Mouse (Mus musculus): ENCODE measurements around the gene Hmgb1.

The Hmgb1 gene

DNA sequence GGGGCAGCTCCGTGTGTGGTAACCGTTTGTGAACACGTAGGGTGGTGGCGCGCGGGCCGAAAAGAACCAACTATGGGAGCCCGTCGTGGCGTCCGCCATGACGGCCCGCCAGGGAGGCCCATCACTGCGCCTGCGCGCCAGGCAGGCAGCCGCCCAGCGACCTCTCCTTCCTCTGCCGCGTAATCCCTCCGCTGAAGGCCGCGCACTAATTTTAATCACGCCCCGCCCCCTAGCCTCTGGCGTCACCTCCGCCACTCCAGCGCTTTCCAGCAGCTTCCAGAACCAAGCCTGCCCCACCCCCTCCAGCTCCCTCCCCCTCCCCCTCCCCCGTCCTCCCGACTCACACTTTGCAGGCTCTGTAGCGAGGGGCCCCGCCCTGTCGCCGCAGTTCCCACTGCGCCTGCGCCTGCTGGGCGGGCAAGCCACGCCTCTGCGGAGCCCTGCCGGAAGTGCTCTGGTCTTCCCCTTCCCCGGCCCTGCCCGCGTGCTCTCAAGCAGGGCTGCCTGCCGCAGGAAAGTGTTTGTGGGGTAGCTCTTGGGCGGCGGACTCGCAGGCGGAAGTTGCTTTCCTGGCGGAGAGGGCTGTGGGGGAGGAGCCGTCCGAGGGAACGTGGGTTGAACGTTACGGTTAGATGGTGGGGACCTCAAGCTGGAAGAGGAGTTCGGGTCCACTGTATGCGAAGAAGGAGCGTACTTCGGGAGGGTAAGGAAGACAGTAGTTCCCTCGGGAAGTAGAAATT, at the start of gene Hmgb1, which contains the start of gene Uspl1:
TSS of gene Hmgb1 (minus strand) at position 386 of the 740 bp plus-strand sequence.
TSS of gene Uspl1 (plus strand) at position 247 of the 740 bp plus-strand sequence.
- peak; percentile 100 for DNase-seq (ENCODE audit: extremely low read depth, insufficient read length, low spot score)

- peak; percentile 30 for DNase-seq (ENCODE audit: extremely low read depth, insufficient read length, low spot score)
Measured at GRCm38 (mm10) chr5:149229619-149230339, 45.5 kb upstream of the Hmgb1 start.

DNA sequence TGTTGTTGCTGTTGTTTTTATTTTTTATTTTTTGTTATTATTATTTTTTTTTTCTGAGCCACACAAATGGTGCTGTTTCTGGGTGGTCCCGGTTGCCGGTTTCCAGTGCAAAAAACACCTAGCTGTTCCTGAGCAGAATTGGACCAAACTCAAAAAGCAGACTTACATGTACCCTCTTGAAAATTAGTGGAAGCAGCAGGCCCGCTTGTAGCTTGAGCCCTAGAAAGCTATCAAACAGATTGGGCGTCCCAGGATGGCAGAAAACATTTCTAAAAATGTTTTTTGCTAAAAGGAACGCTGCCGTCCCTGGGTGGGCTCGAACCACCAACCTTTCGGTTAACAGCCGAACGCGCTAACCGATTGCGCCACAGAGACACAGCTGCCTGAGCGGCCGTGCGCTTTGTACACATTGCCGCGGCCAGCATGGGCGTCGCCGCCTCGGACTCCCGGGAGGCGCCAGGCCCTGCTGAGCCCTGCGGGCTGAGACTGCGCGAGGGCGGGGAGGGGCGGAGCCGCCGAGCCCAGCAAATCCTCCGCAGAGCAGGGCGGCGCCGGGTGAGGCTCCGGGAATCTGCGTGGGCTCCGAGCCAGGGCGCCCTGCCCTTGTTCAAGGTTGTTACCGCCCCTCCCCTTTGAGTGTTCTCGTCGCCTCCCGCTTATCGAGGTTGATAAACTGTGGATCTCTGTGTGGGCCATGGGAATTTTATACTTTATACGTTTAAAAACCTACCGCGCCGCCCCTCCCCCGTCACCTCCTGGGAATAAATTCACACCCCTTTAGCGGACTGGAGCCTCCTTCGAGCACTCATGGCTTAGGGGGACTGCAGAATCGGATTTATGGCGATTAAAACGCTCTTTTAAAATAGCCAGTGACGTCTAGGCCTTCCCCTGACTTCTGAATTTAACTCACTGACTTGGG, 44.7 kb upstream of the Hmgb1 start:
- DNase-seq (ENCODE audit: extremely low read depth, insufficient read length, low spot score) = peak; percentile 99

GRCm38 (mm10) chr5:149224666-149225065, 40.4 kb upstream of the Hmgb1 start:
- DNase-seq (ENCODE audit: extremely low read depth, insufficient read length, low spot score) = no peak

- no peak for DNase-seq (ENCODE audit: extremely low read depth, insufficient read length, low spot score)
Measured at GRCm38 (mm10) chr5:149221355-149221754, 37.1 kb upstream of the Hmgb1 start.

GRCm38 (mm10) chr5:149219493-149219892, 35.2 kb upstream of the Hmgb1 start:
- DNase-seq (ENCODE audit: extremely low read depth, insufficient read length, low spot score) = no peak

DNA sequence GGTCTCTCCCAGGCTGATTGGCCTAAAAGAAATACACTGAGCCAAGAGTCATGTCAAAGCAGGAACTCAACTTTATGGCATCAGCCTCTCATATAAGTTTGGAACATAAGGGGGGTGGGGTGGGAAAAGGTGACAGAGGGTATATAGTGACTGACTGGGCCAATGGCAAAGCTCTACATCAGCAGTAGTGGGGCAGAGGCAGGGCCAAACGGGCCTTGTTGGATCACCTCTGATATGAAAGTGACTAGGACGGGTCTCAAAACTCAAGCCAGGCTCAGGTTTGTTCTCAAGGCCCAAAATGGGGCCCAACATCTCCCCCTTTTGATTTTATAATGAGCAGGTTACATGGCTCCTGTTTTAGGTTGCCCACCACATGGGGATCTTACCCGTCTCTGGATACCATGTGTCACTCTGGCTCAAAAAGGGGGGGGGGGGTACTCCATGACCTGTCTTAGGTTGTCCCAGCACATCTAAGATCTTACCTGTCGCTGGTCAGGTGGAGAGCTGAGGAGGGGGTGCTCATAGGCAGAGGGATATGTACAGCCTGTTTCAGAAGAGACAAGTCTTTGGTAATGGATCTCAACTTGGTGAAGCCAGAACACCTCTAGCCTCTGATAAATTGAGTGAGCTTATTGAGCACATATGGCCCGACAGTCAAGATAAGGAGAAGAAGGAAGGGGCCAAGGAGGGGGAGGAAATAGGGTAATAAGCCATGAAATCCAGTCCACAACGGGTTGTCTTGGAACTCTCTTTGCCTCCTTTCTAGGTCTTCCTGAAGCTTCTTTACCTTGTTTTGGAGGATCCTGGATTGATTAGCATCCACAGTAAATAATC, 33.5 kb upstream of the Hmgb1 start:
- no peak for DNase-seq (ENCODE audit: extremely low read depth, insufficient read length, low spot score)

DNA sequence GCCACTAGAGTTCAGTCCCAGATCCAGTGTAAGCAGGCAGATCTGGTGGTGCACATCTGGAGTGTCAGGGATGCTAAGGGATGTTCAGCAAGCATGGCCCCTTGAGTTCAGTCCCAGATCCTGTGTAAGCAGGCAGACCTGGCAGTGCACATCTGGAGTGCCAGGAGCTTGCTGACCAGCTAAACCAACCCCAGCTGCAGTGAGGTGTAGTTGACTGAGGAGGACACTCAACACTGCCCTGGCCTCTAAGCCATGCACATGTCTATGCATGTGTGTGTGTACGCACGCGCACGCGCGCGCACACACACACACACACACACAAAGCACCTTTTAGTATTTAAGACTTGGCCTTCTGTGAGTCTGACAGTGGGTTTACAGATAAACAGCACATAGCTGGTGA, 31.3 kb upstream of the Hmgb1 start:
- DNase-seq (ENCODE audit: extremely low read depth, insufficient read length, low spot score) = no peak

DNA sequence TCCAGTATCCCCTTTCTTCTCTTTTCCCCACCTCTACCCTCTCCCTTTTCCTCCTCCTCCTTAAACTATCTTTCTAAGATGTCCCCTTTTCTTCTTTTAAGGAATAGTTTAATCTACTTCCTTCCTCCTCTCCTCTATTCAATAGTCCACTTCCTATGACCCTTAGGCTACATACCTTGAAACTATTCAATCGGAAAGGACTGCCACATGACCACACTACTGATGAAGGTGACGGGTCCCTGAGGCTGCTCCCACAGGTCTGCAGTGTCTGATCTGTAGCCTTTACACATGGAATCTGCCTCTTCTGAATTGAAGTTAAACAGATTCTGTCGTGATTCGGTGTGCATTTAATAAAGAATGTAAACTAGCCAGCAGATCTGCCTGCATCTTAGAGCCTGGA, 28.5 kb upstream of the Hmgb1 start:
- DNase-seq (ENCODE audit: extremely low read depth, insufficient read length, low spot score) = no peak

DNA sequence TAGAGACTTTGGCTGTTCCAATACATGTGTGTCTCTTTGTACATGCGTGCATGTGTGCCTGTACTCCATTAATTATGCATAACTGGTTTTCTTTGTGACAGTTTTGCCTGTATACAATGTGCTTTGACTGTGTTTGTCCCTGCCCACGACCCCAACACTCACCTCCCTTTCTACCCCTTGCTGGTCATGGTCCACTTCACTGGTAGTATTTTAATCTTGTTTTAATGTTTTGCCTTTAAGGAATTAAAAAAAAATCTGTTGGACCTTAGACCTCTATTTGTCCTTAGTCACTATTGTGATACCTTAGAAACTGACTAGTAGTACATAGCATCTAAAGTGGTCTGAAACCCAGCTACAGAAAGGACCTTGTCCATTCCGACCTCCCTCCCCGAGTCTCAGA, 26.8 kb upstream of the Hmgb1 start:
- DNase-seq (ENCODE audit: extremely low read depth, insufficient read length, low spot score) = no peak

- DNase-seq (ENCODE audit: extremely low read depth, insufficient read length, low spot score) = no peak
Measured at GRCm38 (mm10) chr5:149209328-149209727, 25.0 kb upstream of the Hmgb1 start.

- no peak for DNase-seq (ENCODE audit: extremely low read depth, insufficient read length, low spot score)
Measured at GRCm38 (mm10) chr5:149208776-149209175, 24.5 kb upstream of the Hmgb1 start.

DNA sequence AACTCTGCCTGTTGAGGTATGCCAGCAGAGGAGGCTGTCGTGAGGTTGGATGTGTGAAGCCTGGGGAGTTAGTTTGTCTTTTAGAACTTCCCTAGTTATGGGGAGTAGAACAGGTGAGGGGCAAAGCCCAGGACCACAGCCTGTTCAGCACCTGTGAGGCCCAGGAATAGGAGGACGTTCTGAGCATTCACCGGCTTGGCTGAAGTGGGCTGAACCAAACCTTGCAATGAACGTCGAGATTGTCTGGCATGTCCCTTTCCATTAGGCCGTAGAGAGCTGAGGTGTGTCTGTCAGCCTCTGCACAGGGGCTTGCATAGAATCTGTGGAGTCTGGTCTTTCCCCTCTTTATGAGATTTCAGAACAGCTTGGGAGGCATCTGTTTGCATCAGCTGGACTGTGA, 23.4 kb upstream of the Hmgb1 start:
- DNase-seq (ENCODE audit: extremely low read depth, insufficient read length, low spot score) = no peak

DNA sequence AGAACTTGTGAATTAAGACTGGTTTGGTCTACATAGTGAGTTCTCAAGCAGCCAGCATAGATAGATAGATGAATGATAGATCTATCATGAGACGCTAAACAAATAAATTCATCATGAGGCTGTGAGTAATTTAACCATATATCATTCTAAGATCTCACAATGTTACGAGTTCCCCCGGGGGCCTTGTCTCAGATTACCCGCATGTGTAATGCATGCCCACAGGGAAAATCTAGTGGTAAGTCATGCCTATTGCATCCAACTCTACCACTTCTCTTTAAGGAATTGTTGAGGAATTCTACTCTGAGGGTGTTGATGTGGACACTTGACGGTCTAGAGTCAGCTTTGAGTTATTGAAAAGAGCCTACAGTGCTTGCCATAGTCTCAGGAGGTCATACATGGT, 22.0 kb upstream of the Hmgb1 start:
- no peak for DNase-seq (ENCODE audit: extremely low read depth, insufficient read length, low spot score)

DNA sequence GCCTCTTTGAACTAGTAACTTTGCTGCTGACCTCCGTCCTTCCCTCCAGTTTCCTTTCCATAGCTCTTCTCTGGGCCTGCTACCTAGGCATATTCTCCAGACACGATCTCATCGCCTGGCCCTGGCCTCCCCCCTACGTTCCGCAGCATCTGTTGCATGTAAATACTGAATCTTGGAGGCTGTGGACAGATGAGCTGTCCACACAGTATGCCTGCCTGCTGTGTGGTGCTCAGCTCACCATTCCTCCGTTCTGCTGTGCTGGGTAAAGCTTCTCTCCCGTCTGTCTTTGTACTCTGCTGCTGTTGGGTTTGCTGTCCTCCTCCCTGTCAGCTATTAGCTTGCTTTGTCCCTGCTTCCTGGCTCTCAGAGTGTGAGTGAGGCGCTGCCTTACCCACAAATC, 21.0 kb upstream of the Hmgb1 start:
- DNase-seq (ENCODE audit: extremely low read depth, insufficient read length, low spot score) = no peak

DNA sequence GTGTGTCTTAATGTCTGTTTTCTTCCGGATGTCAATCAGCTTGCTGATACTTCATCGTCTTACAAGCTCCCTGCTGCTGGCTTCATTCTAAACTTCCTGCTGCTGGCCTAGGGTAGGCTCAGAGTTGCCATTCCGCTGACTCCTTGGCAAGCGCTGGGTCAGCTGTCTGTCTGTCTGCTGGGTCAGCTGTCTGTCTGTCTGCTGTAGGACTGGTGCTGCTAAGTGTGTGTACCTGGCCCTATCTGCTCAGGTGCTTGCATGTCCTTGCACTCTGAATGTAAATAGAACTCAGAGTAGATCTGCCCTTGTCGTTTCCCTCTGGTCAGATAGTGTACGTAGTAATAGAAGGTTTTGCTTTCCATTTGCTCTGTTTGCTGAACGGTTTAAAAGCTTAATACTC, 20.5 kb upstream of the Hmgb1 start:
- DNase-seq (ENCODE audit: extremely low read depth, insufficient read length, low spot score) = no peak

- DNase-seq (ENCODE audit: extremely low read depth, insufficient read length, low spot score) = no peak
Measured at GRCm38 (mm10) chr5:149203796-149204375, 19.6 kb upstream of the Hmgb1 start.

GRCm38 (mm10) chr5:149202941-149203340, 18.7 kb upstream of the Hmgb1 start:
- no peak for DNase-seq (ENCODE audit: extremely low read depth, insufficient read length, low spot score)

GRCm38 (mm10) chr5:149198782-149199181, 14.5 kb upstream of the Hmgb1 start:
- no peak for DNase-seq (ENCODE audit: extremely low read depth, insufficient read length, low spot score)

DNA sequence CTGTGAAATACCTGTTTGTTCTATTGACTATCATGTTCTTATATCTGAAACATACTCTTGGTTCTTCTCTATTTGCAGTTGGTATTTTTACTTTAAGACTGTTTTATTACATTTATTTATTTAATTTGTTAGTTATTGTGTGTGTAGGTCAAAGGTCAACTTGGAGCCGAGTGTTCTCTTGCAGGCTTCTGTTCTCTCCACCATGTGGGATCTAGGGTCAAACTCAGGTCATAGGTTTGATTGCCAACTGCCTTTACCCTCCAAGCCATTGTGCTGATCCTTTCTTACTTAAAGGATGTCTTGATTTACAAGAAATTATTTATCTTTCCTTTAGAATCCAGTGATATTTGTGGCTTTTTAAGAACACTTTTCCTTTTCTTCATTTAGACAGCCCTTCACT, 12.3 kb upstream of the Hmgb1 start:
- no peak for DNase-seq (ENCODE audit: extremely low read depth, insufficient read length, low spot score)
